Mouse (Mus musculus) testis, adult 2 months (tissue): ENCODE results near the gene Rbfox2.
A peak's percentile ranks its signal among the peaks of the same experiment; 100 is the strongest.

ENCODE experiments used
- CTCF ChIP-seq: fragments of 200-500 bp; IDR thresholded peaks from 2 replicates; pipeline ENCODE4 v1.5.1; 2012; ENCODE audit warnings: low read depth, mild to moderate bottlenecking, inconsistent platforms, low read length, moderate library complexity; ENCODE audit not compliant: control insufficient read depth, insufficient read depth, insufficient replicate concordance
- POLR2A ChIP-seq: fragments of 200-500 bp; IDR thresholded peaks from 2 replicates; pipeline ENCODE4 v1.6.1; 2012; ENCODE audit warnings: low read depth, mild to moderate bottlenecking, inconsistent platforms, low read length, moderate library complexity; ENCODE audit not compliant: control insufficient read depth

- TF ChIP-seq POLR2A = no peak
- TF ChIP-seq CTCF = peak; percentile 30; the same call in 1 of the 2 replicates
Observed at GRCm38 (mm10) chr15:77068439-77068861, 238.4 kb downstream of the Rbfox2 start.
